Mouse (Mus musculus) cerebellum, adult 9-11 months (tissue): ENCODE measurements at regions not wholly inside any gene's neighbourhood (a gene's known extent, or its start where the extent isn't known, plus 50 kb on each side); places are given as distances from the start of the nearest gene placed in this dataset.

Experiments
- DNase-seq: peaks from one replicate; pipeline ENCODE4 v3.0.0; 2022

GRCm38 (mm10) chr4:88939397-88939796 lies 59.4 kb upstream of the Ifne start:
- DNase-seq: no peak

GRCm38 (mm10) chr4:88938712-88939032 lies 58.7 kb upstream of the Ifne start:
- no peak for DNase-seq

- peak; percentile 66 for DNase-seq
Observed at GRCm38 (mm10) chr4:88937866-88938711, 58.1 kb upstream of the Ifne start.

GRCm38 (mm10) chr4:88936976-88937375 lies 57.0 kb upstream of the Ifne start:
- no peak for DNase-seq

- no peak for DNase-seq
Observed at GRCm38 (mm10) chr4:88935901-88936300, 55.9 kb upstream of the Ifne start.

GRCm38 (mm10) chr4:88935316-88935715 lies 55.3 kb upstream of the Ifne start:
- no peak for DNase-seq

GRCm38 (mm10) chr4:88934266-88935025 lies 54.4 kb upstream of the Ifne start:
- DNase-seq: no peak

GRCm38 (mm10) chr4:88931217-88931616 lies 51.2 kb upstream of the Ifne start:
- DNase-seq: no peak
